Mouse (Mus musculus) intestine, postnatal 0 days (tissue): Measurements from ENCODE around the gene Ankrd13b. TPM values are rescaled to one million over a fixed set of nuclear protein-coding genes. Genes with fewer than 3 reads are reported as not detected.
A peak's percentile ranks its signal among the peaks of the same experiment; 100 is the strongest.

Source experiments
- ATAC-seq: fragments of 200-750 bp; cut with Nextera tagmentation; 2 replicates; pipeline ENCODE4 v1.8.0; 2017; ENCODE audit warnings: mild to moderate bottlenecking, moderate TSS enrichment, moderate library complexity
- H3K27ac ChIP-seq: fragments of 300-500 bp; sonication (generic); 2 replicates; pipeline ENCODE4 v1.5.1; 2014; ENCODE audit warnings: mild to moderate bottlenecking, low read depth, low read length, moderate library complexity
- H3K27me3 ChIP-seq: fragments of 300-500 bp; sonication (generic); replicated peaks from 2 replicates; pipeline ENCODE4 v1.6.1; 2014; ENCODE audit warnings: low read length, mixed read lengths; ENCODE audit not compliant: control insufficient read depth, insufficient read depth
- H3K36me3 ChIP-seq: fragments of 300-500 bp; sonication (generic); 2 replicates; pipeline ENCODE4 v1.6.1; 2014; ENCODE audit warnings: mild to moderate bottlenecking, moderate library complexity; ENCODE audit not compliant: control insufficient read depth, insufficient read depth
- H3K4me1 ChIP-seq: fragments of 300-500 bp; sonication (generic); replicated peaks from 2 replicates; pipeline ENCODE4 v1.6.1; 2014; ENCODE audit warnings: antibody characterized with exemption, low read length, mixed read lengths; ENCODE audit not compliant: control insufficient read depth, insufficient read depth
- H3K4me2 ChIP-seq: fragments of 300-500 bp; sonication (generic); replicated peaks from 2 replicates; pipeline ENCODE4 v1.6.1; 2014; ENCODE audit warnings: low read depth, mild to moderate bottlenecking, moderate library complexity
- H3K4me3 ChIP-seq: fragments of 300-500 bp; sonication (generic); 2 replicates; pipeline ENCODE4 v1.5.1; 2014; ENCODE audit warnings: low read depth, low read length
- H3K9ac ChIP-seq: fragments of 300-500 bp; sonication (generic); 2 replicates; pipeline ENCODE4 v1.6.1; 2014; ENCODE audit warnings: mild to moderate bottlenecking, low read depth, low read length
- H3K9me3 ChIP-seq: fragments of 300-500 bp; sonication (generic); 2 replicates; pipeline ENCODE4 v1.6.1; 2016; ENCODE audit warnings: mixed run types; ENCODE audit not compliant: control insufficient read depth
- CTCF ChIP-seq: sonication (generic); IDR thresholded peaks from 2 replicates; pipeline ENCODE4 v1.5.1; 2016; ENCODE audit warnings: low read depth, mild to moderate bottlenecking, control low read depth, antibody characterized with exemption, moderate library complexity
- WGBS: fragments of 180-500 bp; shearing (Covaris S2); extraction: QIAGEN DNeasy Blood & Tissue Kit; methylation state at CpG from one replicate; pipeline ENCODE4 v1.1.7; 2014; 5-methylcytosine and 5-hydroxymethylcytosine counted together
- polyA plus RNA-seq: library from polyadenylated mRNA; unstranded; fragments of >200 nt; fragmentation: Nextera tagmentation; extraction: Ambion mirVana; gene quantifications from 2 replicates; pipeline ENCODE4 v1.2.1, GENCODE M21; 2015

The Ankrd13b gene
- polyA plus RNA-seq, 1 experiment from 2014 or later: 2.1 TPM

DNA sequence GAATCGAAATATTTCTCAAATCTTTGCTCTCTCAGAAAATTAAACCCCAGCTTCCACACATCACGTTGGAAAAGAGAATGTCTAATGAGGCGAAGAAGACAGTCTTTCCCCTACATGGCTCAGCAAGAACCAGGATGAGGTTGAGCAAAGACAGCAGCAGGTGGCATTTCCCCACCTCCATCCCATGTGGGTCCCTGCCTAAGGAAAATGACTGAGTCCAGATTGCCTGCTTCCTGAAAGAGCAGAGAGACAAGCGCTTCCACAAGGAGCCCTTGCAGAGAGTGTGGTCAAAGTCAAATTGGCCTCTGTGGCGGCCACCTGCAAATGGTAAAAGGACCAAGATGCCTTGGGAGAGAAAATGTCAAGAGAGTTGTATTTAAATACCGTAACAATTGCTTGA lies 973 bp upstream of the Ankrd13b start:
- Histone ChIP-seq H3K9me3 (no peaks in the 10 kb centered on the region), H3K27ac (0 out of 2 replicates have a peak overlapping the region, but pooled peaks have one; percentile 6), H3K36me3 (no peaks in the 10 kb centered on the region), H3K4me1 (peaks cover 13% of the 10 kb centered on the region; the same call in 1 of the 2 replicates), H3K4me2 (peak overlapping the region; percentile 99), H3K4me3 (no peak overlapping the region), H3K9ac (no peak overlapping the region), H3K27me3 (no peaks in the 10 kb centered on the region)
- ATAC-seq: no peak
- TF ChIP-seq CTCF: no peak
- 67% methylated on average over 6 of the region's 6 CpGs for WGBS

DNA sequence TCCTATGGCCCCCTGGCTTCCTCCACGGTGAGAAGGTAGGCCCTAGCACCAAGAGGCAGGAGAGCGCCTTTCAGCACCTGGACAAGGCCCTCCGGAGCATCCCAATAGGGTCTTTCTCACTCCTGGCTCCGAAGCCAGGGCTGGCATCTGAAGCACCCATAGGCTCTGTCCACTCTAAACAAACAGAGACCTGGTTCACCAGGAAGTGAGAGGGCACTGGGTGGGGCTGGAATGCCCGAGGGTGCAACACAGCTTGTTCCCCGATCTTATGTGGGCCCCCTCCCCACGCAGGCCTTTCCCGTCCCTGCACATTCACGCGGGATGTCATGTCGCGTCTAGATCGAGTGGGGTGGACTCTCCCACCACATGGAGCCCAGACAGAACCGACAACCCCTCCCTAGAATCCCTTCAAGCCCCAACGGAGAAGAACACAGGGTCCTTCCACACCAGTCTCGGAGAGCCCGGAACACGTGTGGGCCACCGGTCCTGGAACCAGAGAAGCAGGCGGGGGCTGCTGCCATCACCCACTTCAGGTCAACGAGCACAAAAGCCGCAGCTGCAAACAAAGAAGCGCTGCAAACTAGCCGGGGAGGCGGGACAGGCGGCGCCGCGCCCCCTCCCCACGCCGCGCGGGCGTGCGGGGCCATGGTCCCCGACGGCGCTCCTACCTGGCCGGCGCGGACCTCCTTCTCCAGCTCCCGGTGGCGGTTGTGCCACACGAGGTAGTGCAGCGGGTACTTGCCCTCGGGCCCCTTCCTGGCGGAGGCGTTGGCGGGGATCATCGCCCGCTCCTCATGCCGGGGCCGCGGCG lies 502 bp downstream of the Ankrd13b start:
- TF ChIP-seq CTCF: no peak
- no peaks in the 10 kb centered on the region for H3K27me3 ChIP-seq
- 5% methylated on average over 51 of the region's 55 CpGs for WGBS
- H3K36me3 ChIP-seq: no peaks in the 10 kb centered on the region
- peak overlapping the region; percentile 99 for H3K4me2 ChIP-seq
- no peak overlapping the region for H3K27ac ChIP-seq
- ATAC-seq: no peak
- no peaks in the 10 kb centered on the region for H3K9me3 ChIP-seq
- peak overlapping the region; percentile 50 for H3K9ac ChIP-seq
- peaks cover 8% of the 10 kb centered on the region; the same call in 1 of the 2 replicates for H3K4me1 ChIP-seq
- H3K4me3 ChIP-seq: peak overlapping the region; percentile 77

DNA sequence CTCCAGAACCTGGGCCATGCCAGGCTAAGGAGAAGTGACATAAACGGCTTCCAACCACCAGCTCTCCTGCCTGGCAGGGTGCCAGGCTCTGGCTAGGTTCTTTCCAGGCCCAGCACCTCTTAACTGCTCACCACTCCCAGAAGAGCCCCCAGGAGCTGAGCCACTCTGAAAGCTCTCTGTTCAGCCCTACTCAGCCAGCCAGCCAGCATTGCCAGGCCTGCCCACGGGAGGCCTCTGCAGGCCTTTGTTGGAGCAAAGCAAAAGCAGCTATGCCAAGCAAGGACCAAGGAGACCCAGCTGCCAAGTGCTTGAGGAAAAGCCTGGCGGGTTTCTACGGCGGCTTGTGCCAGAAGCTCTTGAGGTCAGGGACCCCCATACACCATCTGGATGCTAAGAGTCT lies 2.7 kb downstream of the Ankrd13b start:
- Histone ChIP-seq H3K27me3 (no peaks in the 10 kb centered on the region), H3K4me1 (peaks cover 8% of the 10 kb centered on the region; the same call in 1 of the 2 replicates), H3K4me2 (no peak overlapping the region), H3K4me3 (no peak overlapping the region), H3K27ac (no peak overlapping the region), H3K9ac (no peak overlapping the region), H3K36me3 (no peaks in the 10 kb centered on the region), H3K9me3 (no peaks in the 10 kb centered on the region)
- no peak for TF ChIP-seq CTCF
- 71% methylated on average over 5 of the region's 5 CpGs for WGBS
- no peak for ATAC-seq

DNA sequence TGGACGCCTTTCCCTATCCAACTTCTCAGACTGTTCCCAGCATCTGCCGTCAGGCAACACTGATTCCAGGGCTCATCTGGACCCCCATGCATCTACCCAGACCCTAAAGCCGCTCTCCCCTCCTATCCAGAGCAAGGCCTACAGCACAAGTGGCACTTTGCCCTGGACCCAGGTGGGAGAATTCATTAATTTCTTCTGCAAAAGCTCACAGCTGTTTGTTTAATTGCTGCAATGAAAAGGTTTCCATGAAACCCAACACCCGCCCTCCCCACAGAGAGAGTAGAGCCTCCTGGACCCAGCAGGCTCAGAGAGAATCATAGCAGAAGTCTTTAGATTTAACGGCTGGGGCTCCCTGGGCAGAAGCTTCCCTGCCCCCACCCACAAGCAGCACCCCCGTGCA lies 4.2 kb downstream of the Ankrd13b start:
- Histone ChIP-seq H3K9ac (no peak overlapping the region), H3K36me3 (no peaks in the 10 kb centered on the region), H3K4me3 (no peak overlapping the region), H3K9me3 (no peaks in the 10 kb centered on the region), H3K4me2 (no peak overlapping the region), H3K27ac (no peak overlapping the region), H3K4me1 (peaks cover 4% of the 10 kb centered on the region; the same call in 1 of the 2 replicates), H3K27me3 (no peaks in the 10 kb centered on the region)
- WGBS: 72% methylated on average over 6 of the region's 6 CpGs
- no peak for TF ChIP-seq CTCF
- ATAC-seq: no peak

DNA sequence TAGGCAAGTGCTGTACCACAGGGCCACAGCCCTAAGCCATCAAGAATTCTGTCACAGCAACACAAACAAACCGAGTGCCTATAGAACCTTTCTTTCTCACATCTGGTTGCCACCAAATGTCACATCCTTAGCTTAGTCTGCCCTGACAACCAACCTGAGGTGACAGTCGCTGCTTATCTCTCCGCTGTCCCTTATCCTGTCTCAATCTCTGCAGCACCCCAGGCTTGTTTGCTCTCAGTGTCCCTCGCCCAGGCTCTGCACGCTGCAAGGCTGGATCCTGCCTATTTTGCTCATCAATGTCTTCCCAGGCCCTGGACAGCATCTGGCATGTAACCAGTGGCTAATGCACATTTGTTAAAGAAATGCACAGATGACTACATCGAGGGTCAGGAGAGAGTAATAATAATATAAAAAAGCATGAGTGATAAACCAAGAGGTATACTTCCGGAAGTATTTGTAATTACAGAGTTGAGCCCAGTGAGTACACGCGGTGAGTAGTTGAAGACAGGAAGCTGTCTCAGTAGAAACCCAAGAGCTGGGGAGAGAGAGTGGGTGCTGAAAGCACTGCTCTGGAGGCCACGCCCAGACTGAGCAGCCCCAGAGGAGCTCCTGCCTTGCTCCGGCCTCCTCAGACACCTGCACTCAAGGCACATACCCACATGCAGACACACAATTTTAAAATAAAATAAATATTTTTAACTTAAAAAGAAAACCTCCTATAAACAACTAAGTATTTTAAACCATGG lies 5.8 kb downstream of the Ankrd13b start:
- Histone ChIP-seq H3K4me3 (no peak overlapping the region), H3K27ac (no peak overlapping the region), H3K27me3 (no peaks in the 10 kb centered on the region), H3K36me3 (no peaks in the 10 kb centered on the region), H3K9ac (no peak overlapping the region), H3K9me3 (no peaks in the 10 kb centered on the region), H3K4me2 (no peak overlapping the region), H3K4me1 (peaks cover 1% of the 10 kb centered on the region; the same call in 1 of the 2 replicates)
- WGBS: 34% methylated on average over 11 of the region's 11 CpGs
- no peak for TF ChIP-seq CTCF
- ATAC-seq: no peak

DNA sequence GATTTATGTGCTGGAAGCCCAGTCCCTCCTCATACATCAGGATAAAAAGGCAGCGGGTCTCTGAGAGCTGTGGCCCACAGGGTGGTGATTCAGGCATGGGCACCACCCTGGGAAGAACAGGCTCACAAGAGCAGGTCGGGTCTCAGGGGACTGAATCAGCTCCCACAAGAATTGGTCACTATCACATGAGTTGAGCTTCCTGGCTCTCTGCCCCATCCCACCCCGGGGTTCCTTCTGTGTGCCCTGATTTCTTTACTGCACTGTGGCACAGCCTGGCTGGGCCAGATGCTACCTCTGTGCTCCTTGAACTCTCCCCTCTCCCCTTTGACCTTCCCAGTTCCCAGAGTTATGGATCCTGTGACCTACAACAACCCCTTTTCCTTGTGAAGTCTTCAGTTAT lies 6.4 kb downstream of the Ankrd13b start:
- WGBS: 65% methylated on average over 3 of the region's 3 CpGs
- H3K27me3 ChIP-seq: no peaks in the 10 kb centered on the region
- H3K9ac ChIP-seq: no peak overlapping the region
- H3K4me1 ChIP-seq: no peaks in the 10 kb centered on the region; the same call in 1 of the 2 replicates
- no peak for ATAC-seq
- TF ChIP-seq CTCF: no peak
- H3K4me2 ChIP-seq: no peak overlapping the region
- no peak overlapping the region for H3K4me3 ChIP-seq
- no peak overlapping the region for H3K27ac ChIP-seq
- no peaks in the 10 kb centered on the region for H3K36me3 ChIP-seq
- H3K9me3 ChIP-seq: no peaks in the 10 kb centered on the region
